Mouse (Mus musculus): ENCODE results near the gene Bmi1. TPM values are rescaled to one million over a fixed set of nuclear protein-coding genes. Genes with fewer than 3 reads are reported as not detected.

Bmi1 gene
- polyA plus RNA-seq, 1 experiment from 2014 or later, result 25.9 TPM

GRCm38 (mm10) chr2:18722208-18722830, 45.5 kb downstream of the Bmi1 start:
- Histone ChIP-seq H3K36me3 (ENCODE audit: control insufficient read depth, insufficient read depth, low read length) (no peaks in the 10 kb centered on the region), H3K9ac (ENCODE audit: low read depth, low read length) (no peak overlapping the region), H3K27me3 (replicated peaks; ENCODE audit: control insufficient read depth, insufficient read depth, low read length) (no peaks in the 10 kb centered on the region), H3K9me3 (ENCODE audit: control insufficient read depth, low read length) (no peaks in the 10 kb centered on the region), H3K4me3 (ENCODE audit: low read depth, low read length) (no peak overlapping the region), H3K4me1 (ENCODE audit: control insufficient read depth, insufficient read depth, low read length) (no peaks in the 10 kb centered on the region), H3K27ac (replicated peaks; ENCODE audit: low read depth, low read length) (no peak overlapping the region), H3K4me2 (ENCODE audit: low read depth, low read length) (no peak overlapping the region)
- no peak for DNase-seq (ENCODE audit: low spot score)
- WGBS, result 64% methylated on average over 3 of the region's 3 CpGs
- ATAC-seq (ENCODE audit: low read depth), result no peak

GRCm38 (mm10) chr2:18724462-18724861, 47.6 kb downstream of the Bmi1 start:
- H3K9me3 ChIP-seq (ENCODE audit: control insufficient read depth, low read length), result no peaks in the 10 kb centered on the region
- ATAC-seq (ENCODE audit: low read depth), result no peak
- whole genome bisulfite sequencing, result 88% methylated on average over 1 of the region's 1 CpGs

GRCm38 (mm10) chr2:18725880-18726279, 49.1 kb downstream of the Bmi1 start:
- ATAC-seq (ENCODE audit: low read depth) (no peak), DNase-seq (ENCODE audit: low spot score) (no peak)
- Histone ChIP-seq H3K4me1 (ENCODE audit: control insufficient read depth, insufficient read depth, low read length) (no peaks in the 10 kb centered on the region), H3K27me3 (replicated peaks; ENCODE audit: control insufficient read depth, insufficient read depth, low read length) (no peaks in the 10 kb centered on the region), H3K9ac (ENCODE audit: low read depth, low read length) (no peak overlapping the region), H3K36me3 (ENCODE audit: control insufficient read depth, insufficient read depth, low read length) (no peaks in the 10 kb centered on the region), H3K9me3 (ENCODE audit: control insufficient read depth, low read length) (no peaks in the 10 kb centered on the region), H3K4me2 (ENCODE audit: low read depth, low read length) (no peak overlapping the region), H3K4me3 (ENCODE audit: low read depth, low read length) (no peak overlapping the region), H3K27ac (replicated peaks; ENCODE audit: low read depth, low read length) (no peak overlapping the region)
- 74% methylated on average over 4 of the region's 4 CpGs for WGBS

More at GRCm38 (mm10) chr2:18724462-18724861, 47.6 kb downstream of the Bmi1 start:
- Histone ChIP-seq H3K27ac (replicated peaks; ENCODE audit: low read depth, low read length) (no peak overlapping the region), H3K4me2 (ENCODE audit: low read depth, low read length) (no peak overlapping the region), H3K9ac (ENCODE audit: low read depth, low read length) (no peak overlapping the region), H3K27me3 (replicated peaks; ENCODE audit: control insufficient read depth, insufficient read depth, low read length) (no peaks in the 10 kb centered on the region), H3K36me3 (ENCODE audit: control insufficient read depth, insufficient read depth, low read length) (no peaks in the 10 kb centered on the region), H3K4me1 (ENCODE audit: control insufficient read depth, insufficient read depth, low read length) (no peaks in the 10 kb centered on the region), H3K4me3 (ENCODE audit: low read depth, low read length) (no peak overlapping the region)
- no peak for DNase-seq (ENCODE audit: low spot score)

GRCm38 (mm10) chr2:18731718-18732117, 54.9 kb downstream of the Bmi1 start:
- ATAC-seq (ENCODE audit: low read depth), result no peak
- Histone ChIP-seq H3K27ac (replicated peaks; ENCODE audit: low read depth, low read length) (no peak overlapping the region), H3K36me3 (ENCODE audit: control insufficient read depth, insufficient read depth, low read length) (no peaks in the 10 kb centered on the region), H3K9me3 (ENCODE audit: control insufficient read depth, low read length) (no peaks in the 10 kb centered on the region), H3K9ac (ENCODE audit: low read depth, low read length) (no peak overlapping the region), H3K27me3 (replicated peaks; ENCODE audit: control insufficient read depth, insufficient read depth, low read length) (no peaks in the 10 kb centered on the region), H3K4me3 (ENCODE audit: low read depth, low read length) (no peak overlapping the region), H3K4me1 (ENCODE audit: control insufficient read depth, insufficient read depth, low read length) (no peaks in the 10 kb centered on the region), H3K4me2 (ENCODE audit: low read depth, low read length) (no peak overlapping the region)
- WGBS, result 43% methylated on average over 9 of the region's 9 CpGs
- DNase-seq (ENCODE audit: low spot score), result no peak

GRCm38 (mm10) chr2:18734394-18735127, 57.7 kb downstream of the Bmi1 start:
- ATAC-seq (ENCODE audit: low read depth) (no peak), DNase-seq (ENCODE audit: low spot score) (no peak)
- H3K9ac ChIP-seq (ENCODE audit: low read depth, low read length), result no peak overlapping the region
- H3K4me3 ChIP-seq (ENCODE audit: low read depth, low read length), result no peak overlapping the region
- 39% methylated on average over 5 of the region's 5 CpGs for WGBS
- H3K4me1 ChIP-seq (ENCODE audit: control insufficient read depth, insufficient read depth, low read length), result no peaks in the 10 kb centered on the region
- no peak overlapping the region for H3K4me2 ChIP-seq (ENCODE audit: low read depth, low read length)
- H3K9me3 ChIP-seq (ENCODE audit: control insufficient read depth, low read length), result no peaks in the 10 kb centered on the region
- H3K27ac ChIP-seq (replicated peaks; ENCODE audit: low read depth, low read length), result no peak overlapping the region
- H3K27me3 ChIP-seq (replicated peaks; ENCODE audit: control insufficient read depth, insufficient read depth, low read length), result no peaks in the 10 kb centered on the region
- H3K36me3 ChIP-seq (ENCODE audit: control insufficient read depth, insufficient read depth, low read length), result no peaks in the 10 kb centered on the region

Other genes with a start within 250 kb of the Bmi1 start
- gene Commd3, start 4.6 kb upstream of the Bmi1 start, polyA plus RNA-seq (2014; fragmentation: Nextera tagmentation; extraction: Ambion mirVana), result 195 and 218 TPM in 2 replicates
- 0.21 and 0.22 TPM in 2 replicates for gene Spag6, start 17.0 kb downstream of the Bmi1 start, polyA plus RNA-seq (2014; fragmentation: Nextera tagmentation; extraction: Ambion mirVana)